Mouse (Mus musculus) layer of hippocampus, postnatal 36 days (tissue): ENCODE data around the gene Iqcj. TPM values are rescaled to one million over a fixed set of nuclear protein-coding genes. Genes with fewer than 3 reads are reported as not detected.

Experiments
- DNase-seq, 2 experiments: peaks; one replicate each; pipeline ENCODE4 v3.0.0; 2022
- total RNA-seq, 2 experiments: library from RNA; stranded (reverse); gene quantifications; 2 replicates each; pipeline ENCODE4 v1.2.3; 2021

Gene Iqcj
- total RNA-seq, 2 experiments from 2014 or later = 3.7 to 5.9 TPM

DNA sequence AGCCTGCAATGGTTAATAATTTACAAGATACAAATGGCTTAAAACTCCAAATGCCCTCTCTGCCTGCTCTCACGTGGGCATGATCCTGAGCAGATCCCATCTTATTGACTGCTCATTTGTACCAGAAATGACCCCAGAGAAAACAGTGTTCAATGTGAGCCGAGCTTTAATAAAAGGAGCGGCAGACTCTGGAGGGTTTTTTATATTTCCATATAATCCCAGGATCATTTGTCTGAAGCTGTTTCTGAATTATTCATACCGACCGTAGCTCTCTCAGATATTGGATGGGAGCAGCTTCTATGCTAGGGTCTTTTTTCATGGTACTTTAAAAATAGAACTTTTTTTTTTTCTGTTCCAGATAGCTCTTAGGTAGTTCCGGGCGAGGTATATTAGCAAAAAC is 67.7 kb downstream of the Iqcj start:
- DNase-seq = no peak

DNA sequence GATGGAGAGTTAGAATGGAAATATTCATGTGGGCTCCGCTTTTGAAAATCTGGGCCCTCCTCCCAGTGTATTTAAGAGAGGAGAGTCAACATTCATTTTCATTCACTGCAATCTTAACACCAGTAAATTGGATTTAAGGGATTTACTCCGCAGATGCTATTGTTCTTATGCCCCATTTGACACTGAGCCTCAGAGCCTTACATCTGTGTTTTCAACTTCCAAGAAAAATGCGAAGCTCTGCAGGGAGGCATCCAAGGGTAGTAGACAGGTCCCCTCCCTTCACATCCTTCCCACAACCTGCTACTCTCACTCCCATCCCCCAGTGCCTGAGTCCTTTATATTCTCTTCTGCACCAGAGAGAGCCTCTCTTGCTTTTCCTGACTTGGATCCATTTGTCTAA is 68.1 kb downstream of the Iqcj start:
- DNase-seq = no peak

DNA sequence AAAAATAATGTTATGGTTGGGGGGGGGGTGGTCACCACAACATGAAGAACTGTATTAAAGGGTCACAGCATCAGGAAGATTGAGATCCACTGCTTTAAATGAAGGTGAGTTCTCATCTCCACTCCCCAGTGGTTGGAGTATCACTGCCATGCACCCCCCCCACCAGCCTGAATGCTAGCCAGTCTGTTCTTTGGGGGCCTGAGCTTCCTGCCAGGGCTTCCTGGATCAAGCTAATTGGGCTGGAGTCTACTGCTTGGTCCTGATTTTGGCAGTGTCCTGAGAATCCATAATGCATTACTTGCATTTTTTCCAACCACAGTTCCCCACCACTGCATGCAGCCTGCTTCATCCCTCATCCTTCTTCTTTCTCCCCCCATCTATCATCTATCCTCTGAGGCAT is 68.7 kb downstream of the Iqcj start:
- DNase-seq = no peak

DNA sequence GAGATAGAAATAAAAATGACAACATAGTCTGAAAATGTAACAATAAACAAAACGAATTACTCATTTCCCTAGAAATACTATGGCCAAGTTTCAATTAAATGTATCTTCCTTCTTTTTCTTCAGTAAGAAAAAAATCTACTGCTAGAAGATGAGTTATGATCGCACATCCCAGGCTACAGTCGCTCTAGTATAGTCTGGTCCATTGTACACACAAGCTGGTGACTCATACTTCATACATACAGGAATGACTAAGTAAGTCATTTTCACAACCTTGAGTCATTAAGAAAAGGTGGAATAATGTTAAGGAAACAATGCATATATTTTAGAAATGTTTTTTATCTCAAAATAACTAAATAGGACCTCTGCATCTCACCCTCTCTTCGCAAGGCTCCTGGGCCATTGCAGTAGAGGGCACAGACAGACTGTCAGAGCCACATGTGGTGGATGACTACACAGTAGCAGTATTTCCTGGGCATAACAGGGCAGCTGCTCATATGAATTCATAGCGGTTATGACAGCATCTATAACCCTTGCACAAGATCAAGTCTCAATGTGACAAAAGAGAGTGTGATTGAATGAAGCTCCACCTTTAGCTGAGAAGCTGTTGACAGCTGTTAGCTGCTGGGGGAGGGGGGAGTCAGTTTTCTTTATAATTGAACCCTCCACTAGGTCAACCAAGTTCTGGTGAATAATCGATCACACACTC is 70.1 kb downstream of the Iqcj start:
- no peak for DNase-seq

DNA sequence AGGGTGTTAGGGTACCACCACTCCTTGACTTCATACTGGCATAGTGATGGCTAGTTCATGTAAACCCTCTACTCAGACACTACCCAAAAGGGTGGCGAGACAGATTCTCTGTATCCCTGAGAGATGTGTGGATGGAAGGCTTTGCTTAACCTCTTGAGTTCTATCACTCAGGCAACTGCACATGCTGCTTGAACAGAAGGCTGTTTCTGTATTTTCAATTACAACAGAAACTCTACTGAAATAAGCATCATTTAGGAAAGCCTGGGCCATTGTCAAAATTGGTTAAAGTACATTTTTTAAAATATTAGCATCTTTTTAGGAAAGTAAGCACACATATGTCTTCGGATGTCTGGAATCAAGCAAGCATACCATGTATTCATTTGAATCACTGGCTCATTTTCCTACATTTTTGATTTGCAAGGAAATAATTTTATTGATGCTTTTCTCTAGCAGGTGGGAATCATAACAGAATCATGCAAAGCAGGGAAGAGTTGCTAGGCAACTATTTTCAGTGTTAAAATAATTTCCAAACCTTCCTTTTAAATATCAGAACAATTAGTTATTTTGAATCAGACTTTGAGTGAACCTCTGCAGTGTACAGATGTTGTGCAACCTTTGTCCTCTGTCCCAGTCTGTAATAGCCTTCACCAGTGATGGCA is 82.4 kb downstream of the Iqcj start:
- DNase-seq = peak in 1 of 2 experiments; percentile 9

DNA sequence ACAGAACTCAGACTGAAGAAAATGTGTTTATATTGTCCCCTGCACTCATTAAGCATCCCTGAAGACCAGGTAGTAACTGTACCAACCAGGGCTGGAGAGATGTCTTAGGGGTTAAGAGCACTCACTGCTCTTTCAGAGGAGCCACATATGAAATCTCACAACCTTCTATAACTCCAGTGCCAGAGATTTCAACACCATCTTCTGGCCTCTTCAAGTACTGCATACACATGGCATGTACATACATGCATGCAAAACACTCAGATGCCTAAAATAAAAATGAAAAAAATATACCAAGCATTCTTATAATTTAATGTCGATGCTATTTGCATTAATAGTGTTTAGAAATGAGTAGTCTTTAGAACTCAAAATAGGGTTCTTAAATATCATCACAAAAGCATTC is 88.0 kb downstream of the Iqcj start:
- DNase-seq = no peak

DNA sequence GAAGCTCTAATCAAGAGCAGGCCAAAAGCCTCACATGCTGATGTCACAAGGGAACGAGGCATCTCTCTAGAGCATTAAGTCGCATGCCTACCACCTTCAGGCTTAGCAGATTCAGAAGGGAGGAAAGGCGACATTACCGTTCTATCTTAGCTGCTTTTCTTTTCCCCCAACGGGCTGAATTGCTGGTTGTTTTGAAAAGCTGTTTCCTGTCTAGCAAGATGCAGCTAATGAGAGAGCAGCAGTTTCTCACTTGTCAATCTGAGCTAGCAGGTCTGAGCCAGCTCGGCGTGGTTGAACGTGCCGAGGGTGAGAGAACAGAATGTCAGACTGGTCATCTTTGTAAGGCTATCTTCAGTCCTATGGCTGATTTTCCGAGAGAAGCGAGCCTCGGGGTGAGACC is 91.3 kb downstream of the Iqcj start:
- peak in 1 of 2 experiments; percentile 26 for DNase-seq

DNA sequence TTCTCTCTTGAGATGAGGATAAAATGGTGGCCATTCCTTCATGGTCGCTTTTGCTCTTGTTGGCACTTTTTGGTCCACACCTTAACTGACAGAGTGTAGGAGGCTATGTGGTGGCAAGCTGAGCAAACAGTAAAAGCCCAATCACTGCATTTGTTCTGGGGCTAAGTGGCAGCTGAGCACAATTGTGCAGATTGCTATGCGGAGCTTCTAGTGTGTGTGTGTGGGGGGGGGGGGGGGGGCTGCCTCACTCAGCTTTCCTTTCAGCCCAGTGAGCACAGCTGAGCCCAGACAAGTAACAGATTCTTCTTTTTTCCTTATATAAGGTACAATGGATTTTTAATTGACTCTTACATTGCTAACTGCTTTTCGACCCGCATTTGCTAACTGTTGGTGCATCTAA is 110.4 kb downstream of the Iqcj start:
- DNase-seq = no peak

DNA sequence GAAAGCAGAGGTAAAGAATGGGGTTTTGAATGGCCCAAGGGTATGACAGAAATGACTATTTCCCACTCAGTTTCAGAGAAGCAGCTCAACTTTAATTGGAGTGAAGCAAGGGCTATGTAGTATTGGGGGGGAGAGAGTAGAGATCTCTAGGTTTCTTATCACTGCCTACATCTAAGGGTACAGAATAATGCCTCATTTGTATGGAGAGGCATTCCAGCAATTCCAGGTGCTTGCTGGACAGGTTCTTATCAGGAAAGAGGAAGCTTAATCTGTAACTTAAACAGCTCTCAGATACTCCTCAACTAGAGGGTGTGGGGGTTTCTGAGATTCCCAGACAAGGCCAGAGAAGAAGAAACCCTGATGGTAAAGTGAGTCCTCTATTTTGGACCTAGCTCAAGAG is 120.3 kb downstream of the Iqcj start:
- DNase-seq = no peak

DNA sequence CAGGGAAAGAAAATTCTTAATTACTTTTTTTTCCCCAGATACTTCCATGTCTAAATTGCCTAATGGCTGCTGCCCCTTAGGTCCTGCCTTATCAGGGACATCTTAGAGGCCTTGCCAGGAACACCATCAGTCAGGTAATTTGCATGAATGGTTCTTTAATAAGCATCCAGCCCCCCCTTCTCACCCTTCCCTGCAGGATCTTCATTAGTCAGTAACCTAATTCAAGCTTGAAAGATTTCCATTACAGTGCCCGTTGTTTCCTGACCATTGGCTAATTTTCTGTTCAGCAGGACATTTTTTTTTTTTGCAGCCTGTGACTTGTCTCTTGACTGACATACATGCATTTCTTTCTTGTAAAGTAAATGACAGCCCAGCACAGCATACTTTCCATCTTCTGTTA is 123.8 kb downstream of the Iqcj start:
- no peak for DNase-seq

DNA sequence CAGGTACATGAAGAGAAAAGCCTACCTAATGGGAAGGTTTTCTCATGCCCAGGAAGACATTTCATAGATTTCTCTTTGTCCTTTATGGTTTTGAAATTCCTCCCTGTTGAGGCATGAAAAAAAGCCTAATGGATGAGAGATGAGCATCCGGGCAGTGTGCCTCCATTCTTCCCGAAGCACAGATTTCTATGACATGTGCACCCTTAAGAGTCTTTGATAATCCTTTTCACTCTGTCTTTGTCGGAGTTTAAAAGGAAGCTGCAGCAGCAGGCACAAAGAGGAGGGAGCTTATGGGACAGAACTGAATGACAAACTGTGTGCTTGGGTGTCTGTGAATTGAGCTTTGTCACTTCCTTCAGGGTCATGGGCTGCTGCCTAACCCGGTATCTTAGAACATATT is 127.4 kb downstream of the Iqcj start:
- DNase-seq = no peak

DNA sequence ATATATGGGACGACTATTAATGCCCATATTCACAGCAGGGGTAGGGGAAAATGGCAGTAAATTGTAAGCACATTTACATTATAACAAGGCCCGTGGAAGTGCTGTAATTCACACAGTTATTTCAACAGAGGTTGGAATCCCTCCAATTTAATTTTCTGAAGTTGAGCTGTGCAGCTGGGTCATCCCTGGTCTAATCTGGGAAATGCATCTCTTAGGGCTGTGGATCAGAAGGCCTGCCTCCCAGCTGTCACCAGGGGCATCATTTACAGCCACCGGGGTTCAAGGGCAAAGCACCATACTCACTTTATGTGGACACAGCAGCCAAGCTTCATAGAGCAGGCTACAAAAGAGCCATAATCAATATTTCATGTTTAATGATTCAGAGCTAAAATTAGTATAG is 144.1 kb downstream of the Iqcj start:
- DNase-seq = no peak

DNA sequence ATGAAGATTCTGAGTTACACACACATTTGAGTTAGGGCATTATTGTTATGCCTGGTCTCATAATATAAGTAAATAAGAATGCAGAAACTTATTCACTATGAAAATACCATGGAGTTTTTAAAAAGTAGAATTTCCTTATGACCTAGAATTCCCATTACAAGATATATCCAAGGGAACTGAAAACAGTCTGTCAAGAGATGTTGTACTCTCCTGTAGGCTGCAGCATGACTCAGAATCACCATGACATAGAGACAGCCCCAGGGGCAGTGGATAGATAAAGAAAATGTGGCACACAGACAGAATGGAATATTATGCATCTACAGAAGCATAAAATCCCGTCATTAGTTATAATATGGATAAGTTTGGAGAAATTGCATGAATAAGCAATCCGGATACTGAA is 150.9 kb downstream of the Iqcj start:
- DNase-seq = no peak

DNA sequence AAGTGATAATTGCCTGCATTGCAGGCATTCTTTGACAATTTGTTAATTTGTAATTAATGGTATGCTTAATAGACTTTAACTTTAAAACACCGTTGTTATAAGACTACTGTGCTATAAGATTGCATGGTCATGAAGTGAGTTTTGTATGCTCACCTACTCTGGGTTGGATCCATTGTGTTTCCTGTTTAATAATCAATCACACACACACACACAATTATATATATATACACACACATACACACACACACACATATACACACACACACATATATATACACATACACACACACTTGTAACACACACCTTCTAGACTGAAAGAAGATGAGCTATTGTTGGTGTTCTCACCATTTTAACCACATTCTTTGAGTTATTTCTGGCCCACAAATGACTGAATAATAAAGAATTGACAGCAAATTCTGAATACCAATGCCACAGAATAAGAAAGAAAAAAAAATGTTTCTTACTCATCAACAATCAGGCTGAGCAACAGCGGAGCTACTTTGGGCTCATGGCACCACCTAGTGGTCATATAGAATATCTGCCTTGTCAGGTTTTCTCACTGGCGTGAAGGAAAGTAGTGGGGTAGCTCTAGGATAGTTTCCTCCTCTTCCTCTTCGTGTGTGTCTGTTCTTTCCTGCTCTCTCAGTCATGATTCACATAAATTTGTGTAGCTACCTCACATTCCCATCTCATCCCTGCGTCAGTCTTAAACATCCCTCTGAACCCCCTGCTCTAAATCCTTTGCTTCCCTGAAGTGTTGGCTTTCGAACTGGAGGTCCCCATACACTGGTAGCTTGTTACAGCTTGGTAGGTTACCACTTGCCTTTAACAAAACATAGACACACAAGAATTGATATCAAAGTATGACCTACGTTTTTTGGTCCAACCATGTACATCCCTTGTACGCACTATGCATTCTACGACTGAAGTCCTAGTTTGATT is 153.7 kb downstream of the Iqcj start:
- DNase-seq = no peak

DNA sequence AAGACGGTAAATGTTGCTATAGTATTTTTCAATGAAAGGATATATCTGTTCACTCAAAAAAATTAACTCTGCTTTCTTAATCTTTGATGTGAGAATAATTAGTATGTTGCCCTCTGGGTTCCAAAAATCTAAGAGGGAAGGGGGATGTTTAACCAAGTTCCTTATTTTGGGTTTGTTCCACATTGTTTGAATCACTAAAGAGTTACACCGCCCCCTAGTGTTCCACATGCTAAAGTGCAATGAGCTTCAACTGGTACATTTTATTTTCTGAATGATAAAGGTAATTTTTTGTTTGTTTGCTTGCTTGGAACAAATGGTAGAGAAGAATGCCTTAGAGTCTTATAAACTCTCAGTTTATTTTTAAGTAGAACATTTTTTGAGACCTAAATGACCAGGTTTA is 161.5 kb downstream of the Iqcj start:
- DNase-seq = no peak

DNA sequence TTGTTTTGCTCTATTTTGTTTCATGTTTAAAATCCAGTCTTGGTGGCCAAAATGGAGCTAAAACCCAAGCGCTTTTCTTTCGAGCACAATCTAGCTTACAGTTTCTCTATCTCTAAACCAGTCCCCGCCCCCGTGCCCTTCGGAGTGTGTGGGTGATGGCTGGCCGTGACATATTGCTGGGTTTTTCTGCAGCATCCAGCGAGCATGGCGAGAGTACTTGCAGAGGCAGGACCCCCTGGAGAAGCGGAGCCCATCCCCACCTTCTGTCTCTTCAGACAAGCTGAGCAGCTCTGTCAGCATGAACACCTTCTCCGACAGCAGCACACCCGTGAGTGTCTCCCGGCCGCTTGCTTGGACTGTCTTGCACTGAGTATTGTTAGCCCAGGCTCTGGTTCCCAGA is 163.1 kb downstream of the Iqcj start:
- peak in 1 of 2 experiments; percentile 40 for DNase-seq

DNA sequence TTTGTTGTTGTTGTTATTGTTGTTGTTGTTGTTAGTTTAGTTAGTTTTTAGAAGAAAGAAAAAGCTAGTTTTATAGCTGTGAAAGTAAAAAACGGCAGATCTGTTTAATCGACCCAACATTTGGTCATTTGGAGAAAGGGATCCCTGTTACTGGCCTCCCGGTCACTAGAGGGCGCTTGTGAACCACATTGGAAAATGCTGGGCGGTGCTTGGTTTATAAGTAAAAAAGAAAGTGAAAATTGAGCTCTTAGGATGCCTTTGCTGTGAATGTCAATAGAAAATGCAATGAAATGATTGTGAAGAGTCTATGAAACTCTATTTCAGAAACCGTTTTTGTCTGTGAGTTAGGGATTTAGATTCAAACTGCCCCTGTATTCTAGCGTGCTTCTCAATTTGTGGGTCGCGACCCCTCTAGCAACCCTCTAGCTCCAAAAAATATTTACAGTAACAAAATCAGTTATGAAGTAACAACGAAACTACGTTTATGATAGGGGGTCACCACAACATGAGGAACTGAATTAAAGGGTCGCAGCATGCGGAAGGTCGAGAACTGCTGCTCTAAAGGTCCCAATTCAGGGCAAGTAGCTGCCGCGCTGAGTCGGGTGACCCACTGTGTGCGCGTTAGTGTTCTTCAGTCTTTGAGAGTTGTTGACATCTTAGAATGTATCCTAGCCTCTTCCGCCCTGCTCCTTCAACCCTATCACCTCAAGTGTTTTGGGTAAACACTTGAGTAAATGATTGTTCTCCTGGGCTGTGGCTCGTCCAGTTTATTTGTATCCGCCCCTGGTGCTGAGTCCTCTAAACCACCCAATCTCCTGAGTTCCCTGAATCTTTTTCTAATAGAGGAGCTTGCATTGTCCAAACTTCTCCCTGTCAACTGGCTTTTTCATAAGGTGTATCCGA is 164.6 kb downstream of the Iqcj start:
- DNase-seq = peak; percentile 67 to 70

DNA sequence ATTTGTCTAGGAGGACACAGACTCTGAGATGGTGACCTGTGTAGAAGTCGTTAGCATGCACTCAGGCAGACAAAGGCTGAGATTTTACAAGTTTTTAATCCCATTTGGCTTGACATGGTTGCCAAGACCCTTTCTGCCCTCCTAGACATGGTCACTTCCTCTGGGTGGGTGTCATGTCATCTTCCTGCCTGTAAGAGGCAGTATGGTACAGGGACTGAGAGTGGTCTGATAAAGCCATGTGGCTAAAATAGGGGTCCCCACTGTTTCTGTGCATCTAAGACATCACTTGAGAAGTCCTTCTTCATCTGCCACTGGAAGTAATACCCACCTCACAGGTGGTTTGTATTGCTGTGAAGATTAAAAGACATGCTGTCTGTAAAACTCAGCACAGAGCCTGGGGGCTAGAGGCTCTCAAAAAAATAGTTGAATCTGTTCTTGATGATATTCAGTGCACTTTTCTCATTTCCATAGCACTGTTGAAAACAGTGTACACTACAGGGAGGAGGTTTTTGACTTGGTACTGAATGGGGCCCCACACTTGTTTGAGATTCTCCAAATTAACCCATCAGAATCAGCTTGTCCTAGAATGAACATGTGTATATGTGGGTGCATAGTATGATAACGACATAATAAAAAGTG is 167.3 kb downstream of the Iqcj start:
- no peak for DNase-seq

DNA sequence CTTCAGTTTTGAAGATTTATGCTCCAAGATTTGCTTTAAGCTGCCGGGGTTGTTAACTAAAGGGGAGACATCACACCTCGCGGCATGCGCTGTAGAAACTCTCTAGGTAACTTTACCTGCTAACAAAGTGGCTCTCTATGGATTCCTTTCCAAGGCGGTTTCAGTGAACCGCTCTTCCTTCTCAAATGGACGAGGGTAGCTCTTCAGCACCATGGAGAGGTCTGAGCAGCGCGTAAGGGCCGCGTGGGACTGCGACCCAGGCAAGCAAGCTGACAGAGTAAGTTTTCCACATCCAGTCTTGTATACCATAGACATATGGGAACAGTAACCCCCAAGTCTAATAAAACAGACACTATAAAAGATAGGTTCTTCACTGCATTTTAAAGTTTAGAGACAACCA is 172.7 kb downstream of the Iqcj start, which contains the start of gene Schip1:
Gene Schip1, plus strand, starts transcription at position 72 of the 400 bp plus-strand sequence.
- DNase-seq = no peak

DNA sequence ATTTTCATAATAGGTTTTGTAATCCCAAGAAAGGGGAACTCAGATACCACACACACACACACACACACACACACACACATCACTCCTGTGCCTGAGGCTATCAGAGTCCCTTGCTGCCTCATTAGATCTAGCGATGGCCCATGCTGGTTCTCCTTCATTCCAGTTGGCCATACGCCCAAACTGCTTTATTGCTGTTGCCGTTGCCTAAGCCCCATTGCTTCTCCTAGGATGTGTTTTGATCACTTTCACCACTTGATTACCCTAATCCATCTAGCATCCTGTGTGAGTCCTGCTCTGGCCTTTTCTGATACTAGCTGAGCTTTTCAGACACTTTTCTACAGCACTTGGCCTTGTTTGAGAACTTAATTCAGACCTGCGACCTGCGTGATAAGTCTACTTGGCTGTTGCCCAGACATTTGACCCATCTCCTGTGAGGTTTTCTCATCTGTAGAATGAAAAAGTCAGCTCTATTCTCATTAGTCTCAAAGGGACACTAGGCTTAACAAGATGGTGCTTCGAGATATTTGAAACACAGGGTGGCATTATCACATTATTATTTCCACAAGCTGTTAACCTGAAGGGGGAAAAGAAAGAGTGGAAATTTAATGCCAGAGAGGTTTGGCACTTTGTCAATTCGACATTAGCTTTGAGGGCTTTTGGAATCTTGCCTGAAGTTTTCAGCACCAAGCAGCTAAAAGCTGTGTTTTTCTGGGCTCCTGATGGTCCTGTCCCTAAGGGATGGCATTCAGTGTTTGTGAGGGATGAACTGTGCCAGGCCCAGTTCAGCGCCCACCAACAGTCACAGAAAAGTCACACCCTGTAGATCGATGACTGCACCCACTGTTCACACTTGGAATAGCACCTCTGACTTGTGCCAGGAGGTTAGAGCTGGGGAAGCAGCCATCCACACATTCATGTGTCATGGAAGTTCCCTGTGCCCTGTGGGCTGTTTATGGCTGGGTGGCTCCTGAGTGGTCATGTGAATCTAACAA is 179.7 kb downstream of the Iqcj start:
- DNase-seq = peak; percentile 29 to 44
